Mouse (Mus musculus): Measurements from ENCODE around the gene Ankrd12.

DNA sequence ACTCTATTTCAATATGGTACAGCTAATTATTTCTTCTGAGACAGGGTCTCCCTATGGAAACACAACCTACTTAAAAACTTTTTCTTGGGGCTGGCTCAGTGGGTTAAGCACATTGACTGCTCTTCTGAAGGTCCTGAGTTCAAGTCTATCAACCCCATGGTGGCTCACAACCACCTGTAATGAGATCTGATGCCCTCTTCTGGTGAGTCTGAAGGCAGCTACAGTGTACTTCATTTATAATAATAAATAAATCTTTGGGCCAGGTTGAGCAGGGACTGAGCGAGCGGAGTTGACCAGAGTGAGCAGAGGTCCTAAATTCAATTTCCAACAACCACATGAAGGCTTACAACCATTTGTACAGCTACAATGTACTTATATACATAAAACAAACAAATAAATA, 114.6 kb downstream of the Ankrd12 start:
- no peak for TF ChIP-seq GATA1 (IDR thresholded peaks at IDR 0.05; ENCODE audit: borderline replicate concordance, low read length)
- no peak for TF ChIP-seq FLI1 (IDR thresholded peaks at IDR 0.05; ENCODE audit: low read length)
